Mouse (Mus musculus) kidney, adult 2 months (tissue): ENCODE measurements around the gene Fbxw22. TPM values are rescaled to one million over a fixed set of nuclear protein-coding genes. Genes with fewer than 3 reads are reported as not detected.
"Not testable (repeated sequence)": the region's sequence is repeated elsewhere in the genome, so short reads cannot be mapped to it uniquely, and the experiment has no call there.

Experiments used
- DNase-seq: peaks from one replicate; pipeline ENCODE4 v3.0.0; 2021
- H3K27ac ChIP-seq: fragments of 200-500 bp; 2 replicates; pipeline ENCODE4 v1.5.1; 2012; ENCODE audit warnings: low read depth, low read length, control low read depth, inconsistent platforms; ENCODE audit not compliant: insufficient read depth
- H3K27me3 ChIP-seq: fragments of 200-500 bp; replicated peaks from 2 replicates; pipeline ENCODE4 v1.6.1; 2012; ENCODE audit warnings: mild to moderate bottlenecking, moderate library complexity, low read length, inconsistent platforms; ENCODE audit not compliant: control insufficient read depth, insufficient read depth
- H3K36me3 ChIP-seq: fragments of 200-500 bp; 2 replicates; pipeline ENCODE4 v1.6.1; 2012; ENCODE audit warnings: mild to moderate bottlenecking, moderate library complexity, low read length, inconsistent platforms; ENCODE audit not compliant: control insufficient read depth, insufficient read depth
- H3K4me1 ChIP-seq: fragments of 200-500 bp; 2 replicates; pipeline ENCODE4 v1.6.1; 2011; ENCODE audit warnings: low read length; ENCODE audit not compliant: control insufficient read depth, insufficient read depth
- H3K4me3 ChIP-seq: fragments of 200-500 bp; 2 replicates; pipeline ENCODE4 v1.5.1; 2011; ENCODE audit warnings: mild to moderate bottlenecking, low read depth, low read length, control low read depth; ENCODE audit not compliant: insufficient read depth
- CTCF ChIP-seq: fragments of 200-500 bp; conservative IDR thresholded peaks from 2 replicates; pipeline ENCODE4 v1.5.1; 2011; ENCODE audit warnings: low read depth, mild to moderate bottlenecking, control low read depth, low read length, moderate library complexity, mixed read lengths; ENCODE audit not compliant: insufficient read depth, insufficient read length
- POLR2A ChIP-seq: fragments of 200-500 bp; IDR thresholded peaks from one replicate; pipeline ENCODE4 v1.6.1; 2011; ENCODE audit warnings: low read depth, low read length, control low read depth
- WGBS: fragments of 180-500 bp; shearing (Covaris S2); methylation state at CpG from one replicate; pipeline ENCODE4 v1.1.7; 2018; 5-methylcytosine and 5-hydroxymethylcytosine counted together
- polyA plus RNA-seq: library from polyadenylated mRNA; depleted of rRNA; stranded (reverse); fragments of >200 nt; gene quantifications from 2 replicates; pipeline ENCODE4 v1.2.3, GENCODE M21; 2012; rRNA removed

Gene Fbxw22
- not detected in 2 replicates for polyA plus RNA-seq

- H3K4me3 ChIP-seq, H3K4me1 ChIP-seq, H3K36me3 ChIP-seq, H3K27me3 ChIP-seq, H3K27ac ChIP-seq, DNase-seq: not testable (repeated sequence)
- 73% methylated on average over 4 of the region's 4 CpGs for WGBS
Observed at GRCm38 (mm10) chr9:109404196-109404595, at the start of gene Fbxw22. Gene Fbxw22 (minus strand): TSS chr9:109404296.

DNA sequence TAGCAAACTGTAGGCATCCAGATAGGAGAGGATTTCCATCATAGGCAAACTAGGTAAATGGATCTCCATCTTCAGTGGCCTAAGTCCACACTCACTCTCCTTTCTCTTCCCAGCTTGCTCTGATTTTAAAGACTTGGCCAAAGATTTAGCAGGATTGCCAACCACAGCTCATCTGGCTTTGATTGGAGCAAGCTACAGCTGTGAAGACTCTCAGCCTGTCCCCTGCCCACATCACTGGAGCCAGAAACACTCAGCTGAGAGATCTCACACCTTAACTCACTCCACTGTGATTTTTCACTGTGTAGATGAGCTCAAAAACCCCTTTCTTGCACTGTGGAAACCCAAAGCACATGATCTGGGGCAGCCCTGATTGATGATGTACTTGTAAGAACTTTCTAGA, 44.9 kb upstream of the Fbxw22 start, which contains the start of gene Fbxw16:
Gene Fbxw16 (minus strand): TSS at position 101 of the 400 bp plus-strand sequence.
- no peak within 1 kb of the TSS for H3K27ac ChIP-seq
- H3K4me3 ChIP-seq: no peak within 1 kb of the TSS
- no peaks in the 10 kb centered on the region for H3K36me3 ChIP-seq
- H3K4me1 ChIP-seq: no peaks in the 10 kb centered on the region
- TF ChIP-seq CTCF: no peak
- TF ChIP-seq POLR2A: no peak
- DNase-seq: no peak
- no peaks in the 10 kb centered on the region for H3K27me3 ChIP-seq

DNA sequence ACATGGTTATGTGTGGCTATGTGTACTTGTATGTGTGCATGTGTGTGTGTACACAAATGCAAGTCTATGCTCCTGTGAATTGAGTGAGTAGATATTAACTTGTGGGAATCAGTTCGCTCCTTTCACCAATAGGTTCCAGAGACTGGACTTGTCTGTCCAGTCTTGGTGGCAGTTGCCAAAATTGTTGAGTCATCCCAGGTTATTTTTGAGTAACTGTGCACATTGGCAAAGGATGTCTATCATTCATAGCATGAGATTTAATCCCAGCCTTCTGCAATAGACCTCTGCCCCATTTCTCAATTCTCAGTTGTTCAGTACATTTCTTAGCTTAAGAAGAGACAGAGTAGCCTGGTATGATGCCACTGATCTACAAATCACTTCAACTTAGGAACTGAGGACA, 28.9 kb upstream of the Fbxw22 start:
- no peaks in the 10 kb centered on the region for H3K36me3 ChIP-seq
- peak; percentile 3 for DNase-seq
- no peak overlapping the region for H3K4me3 ChIP-seq
- no peaks in the 10 kb centered on the region for H3K27me3 ChIP-seq
- TF ChIP-seq POLR2A: no peak
- TF ChIP-seq CTCF: no peak
- no peak overlapping the region for H3K27ac ChIP-seq
- 89% methylated on average over 1 of the region's 1 CpGs for WGBS
- H3K4me1 ChIP-seq: no peaks in the 10 kb centered on the region

GRCm38 (mm10) chr9:109339559-109339958, 64.5 kb downstream of the Fbxw22 start, which contains the start of gene Fbxw28:
Gene Fbxw28 (minus strand): TSS chr9:109339659.
- not testable (repeated sequence) for H3K27ac ChIP-seq, DNase-seq, H3K4me3 ChIP-seq, H3K27me3 ChIP-seq, H3K4me1 ChIP-seq, H3K36me3 ChIP-seq
- 100% methylated on average over 1 of the region's 1 CpGs for WGBS

Other genes starting within 250 kb of the Fbxw22 start
- gene Fbxw21, start 242.3 kb downstream of the Fbxw22 start, polyA plus RNA-seq: not detected in 2 replicates
- not detected in 2 replicates for gene Fbxw13, start 208.3 kb downstream of the Fbxw22 start, polyA plus RNA-seq
- gene Fbxw20, start 169.5 kb downstream of the Fbxw22 start, polyA plus RNA-seq: not detected in 2 replicates
- gene Fbxw14, start 116.6 kb downstream of the Fbxw22 start, polyA plus RNA-seq: not detected in 2 replicates
- gene Fbxw28, start 64.6 kb downstream of the Fbxw22 start, polyA plus RNA-seq: not detected in 2 replicates
- gene Fbxw16, start 44.8 kb upstream of the Fbxw22 start, polyA plus RNA-seq: not detected in 2 replicates
- not detected in 2 replicates for gene Fbxw19, start 91.6 kb upstream of the Fbxw22 start, polyA plus RNA-seq
- 0.61 and 0.67 TPM in 2 replicates for gene Fbxw15, start 164.0 kb upstream of the Fbxw22 start, polyA plus RNA-seq
- not detected in 2 replicates for gene Fbxw24, start 221.8 kb upstream of the Fbxw22 start, polyA plus RNA-seq